Mouse (Mus musculus) G1E-ER4 (cell line): Measurements from ENCODE around the gene Agr2. TPM values are rescaled to one million over a fixed set of nuclear protein-coding genes. Genes with fewer than 3 reads are reported as not detected.

Source experiments
- GATA1 ChIP-seq: IDR thresholded peaks from one replicate; pipeline ENCODE4 v1.8.0; 2012; ENCODE audit warnings: low read length, inconsistent platforms
- polyA plus RNA-seq: library from polyadenylated mRNA; stranded (reverse); fragments of >175 nt; gene quantifications from 2 replicates; pipeline ENCODE4 v1.2.3, GENCODE M21; 2012

Gene Agr2
- polyA plus RNA-seq, 1 experiment, result not detected

DNA sequence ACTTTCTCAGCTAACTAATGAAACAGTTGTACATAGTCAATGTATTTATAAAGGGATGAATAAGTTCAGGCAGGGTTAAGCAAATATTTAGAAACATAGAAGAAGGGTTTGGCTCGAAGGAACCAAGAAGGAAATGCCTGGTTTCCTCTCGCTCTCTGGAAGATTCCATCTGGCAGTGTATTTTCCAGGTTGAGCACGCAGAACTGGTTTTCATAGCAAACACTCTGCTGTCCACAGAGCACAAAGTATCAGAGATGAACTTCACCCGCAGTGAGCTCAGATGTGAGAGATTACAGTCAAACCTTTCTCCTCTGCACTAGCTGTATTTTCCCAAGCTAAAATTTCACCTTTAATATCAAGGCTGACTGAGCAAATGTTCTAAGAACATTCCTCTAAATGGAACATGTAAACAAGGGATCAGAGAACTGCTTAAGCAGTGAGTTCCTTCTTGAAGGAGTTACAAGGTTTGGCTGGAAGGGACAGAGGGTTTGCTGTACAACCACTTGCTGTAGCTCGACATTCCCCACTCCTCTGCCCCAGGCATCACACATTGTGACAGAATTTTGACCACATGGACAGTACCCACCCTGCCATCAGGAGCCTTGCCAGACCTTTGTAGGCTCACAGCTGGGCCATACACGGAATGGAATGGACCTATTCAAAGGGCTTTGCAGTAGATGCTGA, 15.8 kb downstream of the Agr2 start:
- no peak for TF ChIP-seq GATA1

DNA sequence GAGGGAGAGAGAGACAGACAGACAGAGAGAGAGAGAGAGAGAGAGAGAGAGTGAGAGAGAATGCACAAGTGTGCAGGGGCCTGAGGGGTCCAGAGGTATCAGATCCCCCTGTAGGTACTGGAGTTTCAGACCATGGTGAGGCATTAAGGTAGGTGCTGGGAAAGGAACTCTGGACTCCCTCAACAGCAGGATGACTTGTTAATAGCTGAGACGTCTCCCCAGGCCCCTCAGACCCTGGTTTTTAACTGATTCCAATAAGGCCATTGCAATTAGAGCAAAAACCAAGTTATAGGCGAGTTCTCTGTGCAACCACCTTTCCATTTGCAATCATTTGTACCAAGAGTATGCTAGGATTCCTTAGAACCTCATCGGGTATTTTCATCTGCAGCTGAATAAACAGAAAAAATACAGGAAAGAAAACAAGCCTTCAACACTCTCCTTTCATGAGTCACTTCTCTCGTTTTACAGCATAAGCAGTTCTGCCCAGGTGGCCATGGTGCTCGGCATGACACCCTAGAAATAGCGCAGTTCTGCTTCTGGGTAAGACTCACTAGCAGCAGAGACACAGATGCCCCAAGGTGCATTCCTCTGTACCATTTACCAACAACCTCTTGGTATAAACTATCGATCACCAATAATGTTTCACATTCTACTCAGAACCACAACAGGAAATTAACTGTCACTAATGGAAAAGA, 20.7 kb downstream of the Agr2 start:
- TF ChIP-seq GATA1, result no peak

DNA sequence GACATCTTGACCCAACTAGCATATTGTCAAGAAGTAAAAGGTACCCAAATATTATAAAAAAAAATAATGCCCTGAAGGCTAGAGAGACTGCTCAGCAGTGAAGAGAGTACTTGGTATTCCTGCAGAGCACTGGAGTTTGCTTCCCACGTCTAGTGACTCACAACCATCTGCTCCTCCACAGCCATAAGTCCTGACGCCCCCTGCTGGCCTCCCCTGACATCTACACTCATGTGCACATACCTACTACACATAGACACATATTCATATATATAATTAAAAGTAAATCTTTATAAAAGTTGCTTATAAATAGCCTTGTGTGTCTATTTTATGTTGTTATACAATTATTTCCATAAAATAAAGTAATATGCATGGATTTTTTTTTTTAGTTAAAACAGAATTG, 25.1 kb downstream of the Agr2 start:
- no peak for TF ChIP-seq GATA1

DNA sequence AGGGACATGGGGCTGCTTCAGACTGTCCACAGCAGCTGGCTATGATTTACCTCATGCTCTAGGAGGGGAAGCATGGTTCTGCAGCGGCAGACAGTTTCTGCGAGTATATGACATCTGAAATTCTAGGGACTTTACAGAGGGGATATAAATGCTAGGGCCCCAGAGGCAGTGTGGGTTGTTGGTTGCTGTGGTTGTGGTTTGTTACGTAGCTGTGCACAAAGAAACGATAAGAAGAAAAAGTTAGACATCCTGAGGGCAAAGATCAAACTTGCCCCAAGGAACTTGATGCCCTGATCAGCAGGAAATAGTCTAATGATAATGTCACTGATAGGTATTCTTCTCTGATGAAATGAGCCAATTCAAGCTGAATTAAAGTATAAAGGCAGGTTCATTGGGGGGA, 26.9 kb downstream of the Agr2 start:
- TF ChIP-seq GATA1, result peak; percentile 27

DNA sequence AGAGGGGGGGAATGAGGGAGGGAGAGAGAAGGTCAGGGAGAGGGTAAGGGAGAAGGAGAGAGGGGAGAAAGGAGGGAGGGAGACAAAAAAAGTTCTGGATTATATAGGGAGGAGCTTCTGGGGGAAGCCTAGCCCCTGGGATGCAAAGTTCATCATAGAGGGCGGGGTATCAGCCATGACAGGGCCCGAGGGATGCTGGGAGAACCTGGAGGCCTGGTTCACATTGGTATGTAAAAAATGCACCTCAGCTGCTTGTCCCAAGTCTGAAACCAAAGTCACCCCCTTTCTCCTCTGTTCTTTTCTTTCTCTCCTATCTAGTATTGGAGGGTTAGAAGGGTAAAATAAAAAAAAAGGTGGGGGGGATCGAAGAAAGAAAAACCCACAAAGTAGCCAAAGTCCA, 27.4 kb downstream of the Agr2 start:
- no peak for TF ChIP-seq GATA1

DNA sequence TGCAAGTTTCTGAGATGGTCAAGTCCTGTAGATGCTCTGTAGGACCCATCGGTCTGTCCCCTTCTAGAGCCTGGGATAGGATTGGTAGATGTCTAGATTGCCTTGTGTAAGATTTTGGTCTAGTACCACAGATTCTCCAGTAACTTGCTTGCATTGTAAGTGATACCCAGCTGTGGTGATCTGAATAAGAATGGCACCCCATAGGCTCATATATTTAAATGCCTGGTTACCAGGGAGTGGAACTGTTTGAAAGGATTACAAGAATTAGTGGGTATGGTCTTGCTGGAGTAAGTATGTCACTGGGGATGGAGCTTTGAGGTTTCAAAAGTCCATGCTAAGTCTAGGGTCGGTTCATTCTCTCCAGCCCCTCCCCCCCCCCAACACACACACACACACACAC, 28.0 kb downstream of the Agr2 start:
- TF ChIP-seq GATA1, result no peak

DNA sequence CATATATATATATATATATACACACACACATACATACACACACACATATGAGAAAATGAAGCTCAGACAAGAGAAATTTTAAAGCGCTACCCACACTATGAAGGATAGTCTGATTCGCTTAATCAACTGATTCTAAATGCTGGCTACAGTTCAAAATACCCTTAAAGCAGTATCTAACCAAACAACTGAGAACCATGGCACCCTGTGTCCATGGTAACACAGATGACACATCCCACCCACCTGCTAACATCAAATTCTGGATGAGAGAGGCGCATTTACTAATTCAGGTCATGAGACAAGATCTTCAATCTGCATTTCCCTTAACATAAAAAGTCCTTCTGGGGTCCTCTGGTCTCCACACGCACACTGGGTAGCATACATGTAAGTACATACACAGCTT, 33.4 kb downstream of the Agr2 start:
- no peak for TF ChIP-seq GATA1

DNA sequence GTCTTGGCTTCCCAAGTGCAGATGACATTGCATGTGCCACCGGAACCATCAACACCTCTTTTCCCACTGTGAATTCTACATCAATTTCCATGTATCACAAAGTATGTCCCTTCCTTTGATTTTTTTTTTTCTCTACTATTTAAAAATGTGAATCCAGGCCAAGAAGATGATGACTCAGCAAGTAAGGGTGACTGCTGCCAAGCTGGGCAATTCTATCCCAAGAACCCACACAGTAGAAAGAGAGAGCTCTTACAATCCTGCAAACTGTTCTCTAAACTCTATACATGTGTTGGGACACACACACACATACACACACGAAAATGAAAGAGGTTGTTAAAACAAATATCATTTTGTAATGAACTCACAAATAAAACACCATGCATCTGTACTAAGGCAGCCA, 34.5 kb downstream of the Agr2 start:
- no peak for TF ChIP-seq GATA1

DNA sequence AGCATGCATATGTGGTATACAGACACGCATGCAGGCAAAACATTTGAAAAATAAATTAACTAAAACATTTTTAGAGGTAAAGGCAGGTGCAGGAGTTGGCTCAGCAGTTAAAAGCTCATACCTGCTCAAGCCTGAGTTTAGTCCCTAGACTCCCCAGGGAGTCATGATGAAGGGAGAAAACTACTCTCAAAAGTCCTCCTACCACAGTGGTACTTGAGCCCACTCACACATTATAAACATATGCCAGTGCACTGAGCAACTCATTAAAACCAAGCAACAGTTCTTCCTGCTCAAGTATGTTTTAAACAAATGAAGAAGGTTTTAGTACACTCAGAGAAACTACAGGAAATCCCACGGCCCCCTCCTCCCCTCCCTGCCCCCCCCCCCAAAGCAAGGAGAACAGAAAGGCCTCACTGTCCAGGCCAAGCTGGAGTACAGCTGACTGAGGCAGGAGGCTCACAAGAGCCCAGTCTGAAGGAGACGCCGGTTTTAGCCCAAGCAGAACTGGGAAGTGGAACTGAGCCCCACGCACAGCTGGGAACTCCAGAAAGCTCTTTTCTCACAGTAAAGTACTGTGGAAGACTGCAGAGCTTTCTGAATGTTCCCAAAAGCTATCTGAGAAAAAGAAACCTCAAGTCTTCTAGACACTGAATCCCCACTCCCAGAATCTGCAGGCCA, 36.4 kb downstream of the Agr2 start:
- no peak for TF ChIP-seq GATA1

DNA sequence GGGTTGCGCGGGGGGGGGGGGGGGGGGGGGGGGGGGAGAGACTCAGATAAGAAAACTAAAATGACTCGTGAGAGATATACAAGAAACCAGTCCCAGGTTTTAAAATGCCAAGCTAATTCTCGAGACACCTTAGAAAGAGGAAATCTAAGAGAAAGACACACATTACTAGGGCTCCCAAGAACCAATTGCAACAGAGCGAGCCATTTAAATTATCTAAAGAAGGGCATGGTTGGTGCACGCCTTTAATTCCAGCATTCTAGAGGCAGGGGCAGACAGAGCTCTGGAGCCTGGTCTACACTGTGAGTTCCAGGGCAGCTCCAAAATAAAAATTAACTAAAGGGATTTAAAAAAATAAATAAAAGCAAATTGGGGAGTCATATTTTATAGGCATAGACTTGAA, 37.0 kb downstream of the Agr2 start:
- no peak for TF ChIP-seq GATA1

DNA sequence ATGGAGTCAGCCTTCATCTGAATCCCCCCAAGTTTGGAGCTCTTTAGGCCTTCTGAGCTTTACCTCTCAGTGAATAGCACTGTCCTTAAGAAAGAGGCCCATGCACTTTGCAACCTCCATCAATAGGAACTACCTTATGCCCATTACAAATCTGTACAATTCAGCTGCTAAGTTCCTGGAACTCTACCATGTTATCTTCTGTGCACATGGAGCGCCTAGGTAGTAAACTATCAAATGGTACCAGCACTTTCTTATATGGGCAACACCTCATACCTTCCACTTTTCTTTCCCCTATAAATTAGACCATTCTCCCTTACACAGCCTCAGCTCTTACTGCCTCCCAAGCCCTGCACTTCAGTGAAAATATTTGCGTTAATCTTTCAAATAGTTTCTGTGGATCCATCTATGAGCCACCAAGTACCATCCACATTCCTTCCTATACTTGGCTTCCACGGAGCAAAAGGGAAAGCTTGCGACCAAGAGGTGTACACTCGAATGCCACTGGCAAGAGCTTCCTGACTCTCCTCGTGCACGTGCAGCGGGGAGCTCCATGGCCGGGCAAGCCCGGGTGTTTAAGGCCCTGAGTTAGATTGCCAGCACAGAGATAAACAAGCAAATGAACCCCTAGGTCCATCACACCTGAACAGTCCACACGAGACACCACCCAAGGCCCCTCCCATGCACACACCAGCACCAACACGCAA, 38.1 kb downstream of the Agr2 start:
- no peak for TF ChIP-seq GATA1

DNA sequence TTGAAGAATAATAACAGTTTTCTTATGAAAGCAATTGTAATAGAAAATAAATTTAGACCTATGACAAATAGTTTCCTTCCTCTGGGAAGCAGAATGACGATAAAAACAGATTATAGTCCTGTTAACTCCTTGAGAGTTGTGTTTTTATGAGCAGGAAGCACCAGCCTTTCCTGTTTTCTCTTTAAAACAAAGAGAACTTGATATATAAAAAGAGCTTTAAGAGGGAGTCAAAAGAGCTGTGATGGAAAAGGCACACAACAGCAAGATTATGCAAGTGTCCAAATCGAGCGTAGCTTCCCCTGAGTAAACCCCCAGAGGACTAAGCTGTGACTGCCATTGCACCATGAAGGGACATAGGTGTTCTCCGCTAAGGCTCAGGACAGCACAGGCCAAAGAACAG, 39.7 kb downstream of the Agr2 start:
- TF ChIP-seq GATA1, result no peak

DNA sequence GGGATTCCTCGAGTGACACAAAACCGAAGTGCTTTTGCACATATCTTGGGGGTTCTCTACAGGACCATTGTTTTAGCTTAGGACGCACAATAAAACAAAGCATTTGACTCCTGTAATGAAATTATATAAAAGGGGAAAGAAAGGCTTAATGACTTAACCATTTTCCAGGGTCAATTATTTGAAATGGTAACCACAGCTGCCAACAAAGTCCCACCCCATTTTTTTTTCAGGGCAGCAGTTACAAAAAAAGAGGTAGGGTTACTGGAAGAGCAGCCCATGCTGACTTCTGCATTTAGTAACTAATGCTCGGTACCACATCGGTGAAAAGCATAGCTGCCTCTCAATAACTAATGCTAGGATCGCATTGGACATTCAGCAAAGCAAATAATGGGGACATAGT, 42.8 kb downstream of the Agr2 start:
- TF ChIP-seq GATA1, result no peak

DNA sequence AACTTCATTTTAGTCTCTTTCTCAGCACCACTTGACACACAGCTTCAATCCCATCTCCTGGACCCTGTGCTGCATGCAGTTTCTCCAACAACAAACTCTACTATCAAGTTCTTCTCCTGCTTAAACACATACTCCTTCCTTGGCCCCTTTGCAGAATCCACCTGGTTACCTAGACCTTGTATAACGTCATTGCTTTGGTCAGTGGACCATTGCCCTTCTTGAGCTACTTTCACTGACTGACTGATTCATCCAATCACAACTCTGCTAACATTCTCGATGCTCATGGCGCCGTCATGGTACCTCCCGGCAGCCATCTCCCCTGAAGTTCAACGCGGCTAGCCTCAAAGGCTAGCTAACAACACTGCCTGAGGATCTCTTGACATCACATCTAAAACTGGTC, 43.4 kb downstream of the Agr2 start:
- no peak for TF ChIP-seq GATA1

DNA sequence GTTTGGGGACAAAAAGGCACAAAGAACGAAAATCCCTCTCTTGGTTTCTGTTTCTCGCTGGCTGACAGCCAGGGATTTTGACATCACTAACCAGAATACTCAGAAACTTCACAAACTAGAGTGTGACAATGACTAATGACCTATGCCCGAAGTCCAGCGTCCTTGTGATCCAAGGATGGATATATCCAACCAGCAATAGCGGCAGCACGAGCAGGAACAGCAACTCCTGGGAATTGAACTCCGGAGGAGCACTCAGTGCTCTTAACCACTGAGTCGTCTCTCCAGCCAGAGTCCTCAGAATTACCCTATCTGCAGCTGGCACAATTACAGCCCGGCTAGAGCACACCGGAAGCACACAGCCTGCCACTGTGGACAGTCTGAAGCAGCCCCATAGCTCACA, 44.1 kb downstream of the Agr2 start:
- TF ChIP-seq GATA1, result no peak

DNA sequence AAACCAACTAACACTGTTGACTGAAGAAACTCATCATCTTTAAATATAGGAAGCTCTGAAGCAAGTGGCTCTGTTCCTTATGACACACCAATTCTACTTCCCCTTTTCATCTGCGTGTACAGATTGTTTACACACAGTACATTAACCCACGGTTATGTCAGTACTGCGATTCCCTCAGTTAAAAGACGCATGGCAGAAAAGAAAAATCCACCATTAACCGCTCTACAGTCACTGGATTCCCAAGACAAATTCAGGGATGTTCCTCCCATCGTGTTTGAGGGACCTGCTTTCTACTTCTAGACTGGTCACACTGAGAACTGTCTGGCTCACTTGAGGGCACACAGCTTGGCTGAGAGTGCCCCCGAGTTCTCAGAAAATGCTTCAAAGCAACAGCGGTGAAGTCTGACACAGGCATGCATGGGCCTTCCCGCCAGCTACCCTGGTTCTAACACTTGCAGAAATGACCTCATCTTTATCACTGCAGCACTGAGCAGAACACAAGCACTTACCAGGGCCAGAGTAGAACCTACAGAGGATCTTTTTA, 46.9 kb downstream of the Agr2 start:
- TF ChIP-seq GATA1, result no peak
